Mouse (Mus musculus) liver, embryonic 16.5 days (tissue): ENCODE measurements at regions not wholly inside any gene's neighbourhood (a gene's known extent, or its start where the extent isn't known, plus 50 kb on each side); places are given as distances from the start of the nearest gene placed in this dataset.

Experiments used
- ATAC-seq: fragments of 200-750 bp; cut with Nextera tagmentation; 2 replicates; pipeline ENCODE4 v1.8.0; 2017; ENCODE audit warnings: low read depth, mild to moderate bottlenecking, moderate number of reproducible peaks, moderate library complexity
- H3K27ac ChIP-seq: fragments of 300-500 bp; sonication (generic); 2 replicates; pipeline ENCODE4 v1.5.1; 2014; ENCODE audit warnings: mild to moderate bottlenecking, low read length
- H3K27me3 ChIP-seq: fragments of 300-500 bp; sonication (generic); 2 replicates; pipeline ENCODE4 v1.6.1; 2014; ENCODE audit warnings: low read depth, low read length, mixed read lengths; ENCODE audit not compliant: control insufficient read depth, insufficient read depth
- H3K36me3 ChIP-seq: fragments of 300-500 bp; sonication (generic); 2 replicates; pipeline ENCODE4 v1.6.1; 2014; ENCODE audit warnings: mild to moderate bottlenecking; ENCODE audit not compliant: control insufficient read depth, insufficient read depth
- H3K4me1 ChIP-seq: fragments of 300-500 bp; sonication (generic); 2 replicates; pipeline ENCODE4 v1.6.1; 2014; ENCODE audit warnings: low read depth, low read length, mixed read lengths; ENCODE audit not compliant: control insufficient read depth
- H3K4me2 ChIP-seq: fragments of 300-500 bp; sonication (generic); 2 replicates; pipeline ENCODE4 v1.6.1; 2014; ENCODE audit warnings: low read depth, low read length, mixed read lengths
- H3K4me3 ChIP-seq: fragments of 300-500 bp; sonication (generic); 2 replicates; pipeline ENCODE4 v1.5.1; 2014; ENCODE audit warnings: low read depth, mild to moderate bottlenecking, low read length
- H3K9ac ChIP-seq: fragments of 300-500 bp; sonication (generic); 2 replicates; pipeline ENCODE4 v1.6.1; 2014; ENCODE audit warnings: low read depth, low read length
- H3K9me3 ChIP-seq: fragments of 300-500 bp; sonication (generic); replicated peaks from 2 replicates; pipeline ENCODE4 v1.6.1; 2016; ENCODE audit warnings: low read length; ENCODE audit not compliant: control insufficient read depth
- WGBS: fragments of 180-500 bp; shearing (Covaris S2); extraction: QIAGEN DNeasy Blood & Tissue Kit; methylation state at CpG from one replicate; pipeline ENCODE4 v1.1.7; 2014; ENCODE audit not compliant: insufficient replicate concordance; 5-methylcytosine and 5-hydroxymethylcytosine counted together

- Histone ChIP-seq H3K9ac (no peak overlapping the region), H3K4me3 (no peak overlapping the region), H3K27ac (no peak overlapping the region), H3K4me2 (no peak overlapping the region), H3K9me3 (no peaks in the 10 kb centered on the region), H3K27me3 (no peaks in the 10 kb centered on the region), H3K4me1 (no peaks in the 10 kb centered on the region), H3K36me3 (no peaks in the 10 kb centered on the region)
- no peak for ATAC-seq
- 32% methylated on average over 9 of the region's 9 CpGs for WGBS
These were observed 60.9 kb upstream of the Etaa1 start for GRCm38 (mm10) chr11:18014610-18015009.

- no peaks in the 10 kb centered on the region for H3K4me1 ChIP-seq
- no peak overlapping the region for H3K4me2 ChIP-seq
- no peak overlapping the region for H3K9ac ChIP-seq
- no peaks in the 10 kb centered on the region for H3K27me3 ChIP-seq
- no peaks in the 10 kb centered on the region for H3K9me3 ChIP-seq
- no peak overlapping the region for H3K4me3 ChIP-seq
- no peak overlapping the region for H3K27ac ChIP-seq
- WGBS = 48% methylated on average over 5 of the region's 5 CpGs
- ATAC-seq = no peak
- no peaks in the 10 kb centered on the region for H3K36me3 ChIP-seq
These were observed 58.4 kb upstream of the Etaa1 start for GRCm38 (mm10) chr11:18012085-18012484.

GRCm38 (mm10) chr11:18011101-18011733 is 57.5 kb upstream of the Etaa1 start:
- no peak overlapping the region for H3K4me2 ChIP-seq
- WGBS = 12% methylated on average over 13 of the region's 13 CpGs
- H3K27me3 ChIP-seq = no peaks in the 10 kb centered on the region
- H3K4me1 ChIP-seq = no peaks in the 10 kb centered on the region
- no peaks in the 10 kb centered on the region for H3K36me3 ChIP-seq
- no peaks in the 10 kb centered on the region for H3K9me3 ChIP-seq
- no peak for ATAC-seq
- H3K27ac ChIP-seq = no peak overlapping the region
- no peak overlapping the region for H3K4me3 ChIP-seq
- H3K9ac ChIP-seq = no peak overlapping the region

- Histone ChIP-seq H3K27ac (no peak overlapping the region), H3K4me3 (no peak overlapping the region), H3K36me3 (no peaks in the 10 kb centered on the region), H3K4me2 (no peak overlapping the region), H3K4me1 (no peaks in the 10 kb centered on the region), H3K9ac (no peak overlapping the region), H3K27me3 (no peaks in the 10 kb centered on the region), H3K9me3 (no peaks in the 10 kb centered on the region)
- ATAC-seq = no peak
- WGBS = 60% methylated on average over 6 of the region's 6 CpGs
These were observed 54.5 kb upstream of the Etaa1 start for GRCm38 (mm10) chr11:18008140-18008539.
